Mouse (Mus musculus) hematopoietic stem cell, adult 5-6 weeks (primary cell): Measurements from ENCODE around the gene Nat8l. TPM values are rescaled to one million over a fixed set of nuclear protein-coding genes. Genes with fewer than 3 reads are reported as not detected.
"Not testable (repeated sequence)": the region's sequence is repeated elsewhere in the genome, so short reads cannot be mapped to it uniquely, and the experiment has no call there.

Source experiments
- ATAC-seq, 2 experiments: fragments of 125-278 bp in 1 of 2; replicated peaks in 1 of 2; 2 replicates each; pipeline ENCODE4 v1.8.0; 2016 to 2017; ENCODE audit warnings: inconsistent platforms in 2 of 2, mild to moderate bottlenecking in 2 of 2, moderate number of reproducible peaks in 2 of 2, low read depth in 1 of 2, moderate TSS enrichment in 1 of 2; ENCODE audit not compliant: low FRiP score in 2 of 2, poor library complexity in 2 of 2, severe bottlenecking in 2 of 2, insufficient read depth in 1 of 2, low TSS enrichment in 1 of 2
- total RNA-seq: library from RNA; stranded (forward); fragments of 172-1452, 232-1000 nt; gene quantifications from 2 replicates; pipeline ENCODE4 v1.2.3, GENCODE M21; 2017

The Nat8l gene
- total RNA-seq, result 1.3 and 1.6 TPM in 2 replicates

GRCm38 (mm10) chr5:33995843-33996693 lies at the start of gene Nat8l:
Gene Nat8l, plus strand, starts transcription at chr5:33995984.
- ATAC-seq, result peak; percentile 55 to 68

- ATAC-seq, result not testable (repeated sequence)
Observed at GRCm38 (mm10) chr5:33947035-33947434, 48.7 kb upstream of the Nat8l start.

- no peak for ATAC-seq
Observed at GRCm38 (mm10) chr5:33948314-33948713, 47.5 kb upstream of the Nat8l start.

GRCm38 (mm10) chr5:33953471-33954185 lies 42.2 kb upstream of the Nat8l start:
- no peak for ATAC-seq

- peak; percentile 27 to 69; a peak in 1 of 4 replicates for ATAC-seq
Observed at GRCm38 (mm10) chr5:33954354-33954753, 41.4 kb upstream of the Nat8l start.

GRCm38 (mm10) chr5:33955868-33956267 lies 39.9 kb upstream of the Nat8l start:
- no peak for ATAC-seq

GRCm38 (mm10) chr5:33959382-33959781 lies 36.4 kb upstream of the Nat8l start:
- no peak for ATAC-seq

GRCm38 (mm10) chr5:33974736-33975135 lies 21.0 kb upstream of the Nat8l start:
- no peak for ATAC-seq

GRCm38 (mm10) chr5:33976267-33976666 lies 19.5 kb upstream of the Nat8l start:
- no peak for ATAC-seq

- ATAC-seq, result no peak
Observed at GRCm38 (mm10) chr5:33982731-33983259, 13.0 kb upstream of the Nat8l start.

GRCm38 (mm10) chr5:33983309-33984121 lies 12.3 kb upstream of the Nat8l start, which contains the start of gene Gm1673:
Gene Gm1673, plus strand, starts transcription at chr5:33983433.
- peak; percentile 54 to 67; a peak in 3 of 4 replicates for ATAC-seq

GRCm38 (mm10) chr5:33994671-33995625 lies 836 bp upstream of the Nat8l start:
- ATAC-seq, result no peak

- ATAC-seq, result no peak
Observed at GRCm38 (mm10) chr5:33996694-33997045, 886 bp downstream of the Nat8l start.

GRCm38 (mm10) chr5:33997051-33997741 lies 1.4 kb downstream of the Nat8l start:
- ATAC-seq, result no peak

GRCm38 (mm10) chr5:33997829-33998504 lies 2.2 kb downstream of the Nat8l start:
- no peak for ATAC-seq
